Mouse (Mus musculus): ENCODE measurements around the gene Ly6g6c.

GRCm38 (mm10) chr17:35077285-35077684 is 12.1 kb downstream of the Ly6g6c start:
- TF ChIP-seq CTCF (IDR thresholded peaks at IDR 0.05; ENCODE audit: control insufficient read depth, insufficient read depth, low read length) (no peak), POLR2A (IDR thresholded peaks at IDR 0.05; ENCODE audit: borderline replicate concordance, control insufficient read depth, low read depth, low read length) (no peak)
